Mouse (Mus musculus): Measurements from ENCODE around the gene Tcp11. TPM values are rescaled to one million over a fixed set of nuclear protein-coding genes. Genes with fewer than 3 reads are reported as not detected.

The Tcp11 gene
- total and polyA plus RNA-seq, 3 experiments, result 0.50 to 0.82 TPM; not detected in 1

- Histone ChIP-seq H3K27ac (ENCODE audit: control insufficient read depth, low read depth, low read length) (no peak overlapping the region), H3K9ac (ENCODE audit: control insufficient read depth, low read depth, low read length, poor library complexity, severe bottlenecking) (no peak overlapping the region), H3K27me3 (ENCODE audit: control insufficient read depth in 1 of 2, insufficient read depth in 2 of 2, low read length in 2 of 2) (peaks cover 0 to 1% of the 10 kb centered on the region in 2 experiments), H3K4me3 (ENCODE audit: control insufficient read depth in 1 of 2, insufficient read depth in 1 of 2, low read depth in 2 of 2, low read length in 2 of 2) (no peak overlapping the region), H3K36me3 (ENCODE audit: control insufficient read depth in 1 of 2, insufficient read depth in 2 of 2, low read length in 2 of 2) (no peaks in the 10 kb centered on the region), H3K79me2 (ENCODE audit: control insufficient read depth, insufficient read depth, low read length, poor library complexity) (no peaks in the 10 kb centered on the region), H3K4me1 (ENCODE audit: control insufficient read depth in 1 of 2, insufficient read depth in 2 of 2, low read length in 2 of 2) (no peaks in the 10 kb centered on the region), H3K9me3 (replicated peaks; ENCODE audit: insufficient read depth, low read length) (no peaks in the 10 kb centered on the region)
- DNase-seq (ENCODE audit: low read depth, low spot score), result no peak
- TF ChIP-seq HCFC1 (IDR thresholded peaks at IDR 0.05; ENCODE audit: low read depth, low read length) (no peak), ETS1 (IDR thresholded peaks at IDR 0.05; ENCODE audit: low read depth, low read length) (no peak), MAFK (IDR thresholded peaks at IDR 0.05; ENCODE audit: borderline replicate concordance, low read depth, low read length) (no peak), SMC3 (IDR thresholded peaks at IDR 0.05; ENCODE audit: low read depth, low read length) (no peak)
Observed at GRCm38 (mm10) chr17:28124368-28124767, 43.9 kb upstream of the Tcp11 start.

GRCm38 (mm10) chr17:28123627-28124026, 43.2 kb upstream of the Tcp11 start:
- Histone ChIP-seq H3K4me3 (ENCODE audit: control insufficient read depth in 1 of 2, insufficient read depth in 1 of 2, low read depth in 2 of 2, low read length in 2 of 2) (no peak overlapping the region), H3K79me2 (ENCODE audit: control insufficient read depth, insufficient read depth, low read length, poor library complexity) (no peaks in the 10 kb centered on the region), H3K4me1 (ENCODE audit: control insufficient read depth in 1 of 2, insufficient read depth in 2 of 2, low read length in 2 of 2) (no peaks in the 10 kb centered on the region), H3K27me3 (ENCODE audit: control insufficient read depth in 1 of 2, insufficient read depth in 2 of 2, low read length in 2 of 2) (peaks cover 0 to 1% of the 10 kb centered on the region in 2 experiments), H3K27ac (ENCODE audit: control insufficient read depth, low read depth, low read length) (no peak overlapping the region), H3K9me3 (replicated peaks; ENCODE audit: insufficient read depth, low read length) (no peaks in the 10 kb centered on the region), H3K9ac (ENCODE audit: control insufficient read depth, low read depth, low read length, poor library complexity, severe bottlenecking) (no peak overlapping the region), H3K36me3 (ENCODE audit: control insufficient read depth in 1 of 2, insufficient read depth in 2 of 2, low read length in 2 of 2) (no peaks in the 10 kb centered on the region)
- no peak for TF ChIP-seq CHD1 (IDR thresholded peaks at IDR 0.05; ENCODE audit: low read depth, low read length)
- no peak for TF ChIP-seq CTCF (IDR thresholded peaks at IDR 0.05 in 2 of 3, conservative IDR thresholded peaks at IDR 0.05 in 1 of 3; ENCODE audit: control insufficient read depth in 1 of 3, insufficient read depth in 1 of 3, low read depth in 2 of 3, low read length in 3 of 3, poor library complexity in 1 of 3, severe bottlenecking in 1 of 3)
- TF ChIP-seq RAD21 (IDR thresholded peaks at IDR 0.05; ENCODE audit: low read depth, low read length), result no peak
- no peak for TF ChIP-seq ETS1 (IDR thresholded peaks at IDR 0.05; ENCODE audit: low read depth, low read length)
- no peak for TF ChIP-seq POLR2A (IDR thresholded peaks at IDR 0.05; ENCODE audit: control insufficient read depth in 1 of 2, insufficient read depth in 1 of 2, low read depth in 1 of 2, low read length in 2 of 2, poor library complexity in 1 of 2)
- no peak for TF ChIP-seq E2F4 (IDR thresholded peaks at IDR 0.05; ENCODE audit: borderline replicate concordance, low read depth, low read length)
- TF ChIP-seq USF1 (IDR thresholded peaks at IDR 0.05; ENCODE audit: low read depth, low read length), result no peak
- TF ChIP-seq CHD2 (IDR thresholded peaks at IDR 0.05; ENCODE audit: low read length), result no peak
- no peak for TF ChIP-seq POLR2AphosphoS5 (IDR thresholded peaks at IDR 0.05; ENCODE audit: borderline replicate concordance, low read depth, low read length)
- TF ChIP-seq GATA1 (IDR thresholded peaks at IDR 0.05; ENCODE audit: low read depth, low read length), result no peak
- no peak for TF ChIP-seq BHLHE40 (IDR thresholded peaks at IDR 0.05; ENCODE audit: borderline replicate concordance, low read depth, low read length)
- no peak for TF ChIP-seq TAL1 (IDR thresholded peaks at IDR 0.05; ENCODE audit: low read length)
- TF ChIP-seq NELFE (IDR thresholded peaks at IDR 0.05; ENCODE audit: low read depth, low read length), result no peak
- no peak for TF ChIP-seq MYC (IDR thresholded peaks at IDR 0.05; ENCODE audit: low read depth, low read length)
- TF ChIP-seq SIN3A (IDR thresholded peaks at IDR 0.05; ENCODE audit: low read length), result no peak
- TF ChIP-seq ZNF384 (IDR thresholded peaks at IDR 0.05; ENCODE audit: low read depth, low read length), result no peak
- TF ChIP-seq USF2 (IDR thresholded peaks at IDR 0.05; ENCODE audit: borderline replicate concordance in 1 of 2, insufficient read depth in 1 of 2, low read depth in 1 of 2, low read length in 2 of 2), result no peak
- no peak for TF ChIP-seq NRF1 (IDR thresholded peaks at IDR 0.05; ENCODE audit: insufficient read depth, low read depth, low read length, poor library complexity, severe bottlenecking)
- TF ChIP-seq GABPA (IDR thresholded peaks at IDR 0.05; ENCODE audit: low read depth, low read length), result no peak
- no peak for TF ChIP-seq ZC3H11A (IDR thresholded peaks at IDR 0.05; ENCODE audit: low read depth, low read length)
- DNase-seq (ENCODE audit: low read depth, low spot score), result no peak
